Mouse (Mus musculus): ENCODE data around the gene Rpl27.
"Not testable (repeated sequence)": the region's sequence is repeated elsewhere in the genome, so short reads cannot be mapped to it uniquely, and the experiment has no call there.

Gene Rpl27

GRCm38 (mm10) chr11:101442127-101442693, at the start of gene Rpl27:
Gene Rpl27, plus strand, starts transcription at chr11:101442298.
- peak; percentile 90 for DNase-seq (ENCODE audit: low spot score)

DNA sequence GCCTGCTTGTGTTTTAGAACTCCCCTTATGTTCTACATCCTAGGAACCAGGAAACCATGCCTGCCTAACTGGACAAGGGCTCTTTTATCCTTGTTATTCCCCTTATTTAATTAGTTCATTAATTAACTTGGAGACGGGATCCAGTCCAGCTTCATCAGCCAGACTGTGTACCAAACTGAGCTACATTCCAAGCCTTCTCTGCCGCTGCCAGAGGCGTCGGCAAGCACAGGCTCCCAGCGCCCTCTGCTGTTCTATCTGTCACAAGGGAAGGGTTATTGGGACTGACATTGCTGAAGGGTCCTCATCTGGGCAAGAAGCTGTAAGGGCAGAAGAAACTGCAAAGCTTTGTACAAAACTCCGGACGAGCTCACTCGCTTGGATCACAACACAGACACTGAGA, 47.0 kb upstream of the Rpl27 start:
- peak; percentile 74 for DNase-seq (ENCODE audit: low spot score)

DNA sequence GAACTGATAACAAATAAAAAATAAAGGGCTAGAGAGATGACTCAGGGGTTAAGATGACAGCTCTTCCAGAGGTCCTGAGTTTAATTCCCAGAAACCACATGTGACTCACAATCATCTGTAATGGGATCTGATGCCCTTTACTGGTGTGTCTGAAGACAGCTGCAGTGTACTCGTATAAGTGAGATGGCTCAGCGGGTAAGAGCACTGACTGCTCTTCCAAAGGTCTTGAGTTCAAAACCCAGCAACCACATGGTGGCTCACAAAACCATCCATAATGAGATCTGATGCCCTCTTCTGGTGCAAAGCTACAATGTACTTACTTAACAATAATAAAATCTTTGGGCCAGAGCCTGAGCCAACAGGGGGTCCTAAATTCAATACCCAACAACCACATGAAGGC, 26.8 kb upstream of the Rpl27 start:
- no peak for DNase-seq (ENCODE audit: low spot score)

DNA sequence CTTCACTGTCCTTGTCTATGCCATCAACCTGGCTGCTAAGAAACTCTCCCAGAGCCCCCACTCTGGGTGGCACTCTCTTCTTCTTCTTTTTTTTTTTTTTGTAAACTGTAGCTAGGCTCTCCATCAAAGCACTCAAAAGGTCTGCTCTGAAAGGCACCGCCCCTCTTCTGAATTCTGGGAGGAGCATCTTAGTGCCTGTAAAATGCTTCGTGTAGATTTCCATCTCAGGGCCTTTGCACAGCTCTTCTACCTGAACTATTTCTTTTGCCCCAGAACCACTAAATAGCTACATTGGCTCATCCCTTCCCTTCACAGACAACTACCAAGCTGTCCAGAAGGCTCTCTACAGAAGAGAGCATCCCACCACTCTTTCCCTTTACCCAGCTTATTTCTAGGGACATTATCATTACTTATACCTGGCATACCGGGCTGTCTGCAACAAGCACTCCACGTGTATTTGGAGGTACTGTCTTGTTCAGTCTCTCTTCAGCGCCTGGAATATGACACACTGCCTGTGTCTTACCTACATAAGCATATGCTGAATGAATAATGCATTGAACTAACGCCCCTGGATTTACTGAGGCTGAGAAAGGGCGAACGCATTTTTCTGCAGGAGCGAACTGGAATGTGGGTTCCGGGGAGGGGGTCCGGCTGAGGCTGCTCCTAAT, 25.5 kb upstream of the Rpl27 start:
- DNase-seq (ENCODE audit: low spot score): no peak

- peak; percentile 88 for DNase-seq (ENCODE audit: low spot score)
These were observed 24.8 kb upstream of the Rpl27 start, which contains the start of gene Aarsd1 for GRCm38 (mm10) chr11:101417101-101417855. Gene Aarsd1, minus strand, starts transcription at chr11:101417615.

- no peak for DNase-seq (ENCODE audit: low spot score)
These were observed 23.1 kb upstream of the Rpl27 start for GRCm38 (mm10) chr11:101418991-101419390.

DNA sequence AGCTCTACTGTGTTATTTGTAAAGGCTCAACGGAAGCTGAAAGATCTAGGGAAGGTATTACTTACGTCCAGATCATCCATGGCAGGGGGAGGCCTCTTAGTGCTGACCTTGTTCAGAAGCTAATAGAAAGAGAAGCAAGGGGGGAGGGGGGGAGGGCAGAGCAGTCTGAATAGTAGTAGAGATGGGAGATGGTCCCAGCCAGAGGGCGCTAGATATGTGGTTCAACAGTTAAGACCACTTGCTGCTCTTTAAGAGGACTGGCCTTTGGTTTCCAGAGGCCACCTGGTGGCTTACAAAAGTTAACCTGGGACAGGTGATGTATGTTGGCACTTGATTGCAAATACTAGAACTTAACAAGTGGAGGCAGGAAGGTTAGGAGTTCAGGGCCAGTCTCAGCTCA, 22.5 kb upstream of the Rpl27 start:
- DNase-seq (ENCODE audit: low spot score): no peak

DNA sequence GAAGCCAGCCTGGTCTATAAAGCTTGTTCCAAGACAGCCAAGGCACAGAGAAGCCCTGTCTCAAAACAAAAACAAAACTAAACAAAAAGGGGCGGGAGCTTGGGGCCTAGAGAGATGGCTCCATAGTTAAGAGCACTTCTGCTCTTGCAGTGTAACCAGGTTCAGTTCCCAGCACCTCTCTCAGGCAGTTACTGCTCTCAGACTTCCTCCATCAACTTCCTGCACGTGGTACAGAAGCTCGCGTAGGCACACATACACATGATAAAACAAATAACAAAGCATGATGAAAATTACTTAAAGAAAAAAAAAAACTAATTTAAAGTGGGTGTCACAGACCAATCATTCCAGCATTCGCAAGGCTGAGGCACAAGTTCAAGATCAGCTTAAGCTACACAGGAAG, 21.9 kb upstream of the Rpl27 start:
- no peak for DNase-seq (ENCODE audit: low spot score)

DNA sequence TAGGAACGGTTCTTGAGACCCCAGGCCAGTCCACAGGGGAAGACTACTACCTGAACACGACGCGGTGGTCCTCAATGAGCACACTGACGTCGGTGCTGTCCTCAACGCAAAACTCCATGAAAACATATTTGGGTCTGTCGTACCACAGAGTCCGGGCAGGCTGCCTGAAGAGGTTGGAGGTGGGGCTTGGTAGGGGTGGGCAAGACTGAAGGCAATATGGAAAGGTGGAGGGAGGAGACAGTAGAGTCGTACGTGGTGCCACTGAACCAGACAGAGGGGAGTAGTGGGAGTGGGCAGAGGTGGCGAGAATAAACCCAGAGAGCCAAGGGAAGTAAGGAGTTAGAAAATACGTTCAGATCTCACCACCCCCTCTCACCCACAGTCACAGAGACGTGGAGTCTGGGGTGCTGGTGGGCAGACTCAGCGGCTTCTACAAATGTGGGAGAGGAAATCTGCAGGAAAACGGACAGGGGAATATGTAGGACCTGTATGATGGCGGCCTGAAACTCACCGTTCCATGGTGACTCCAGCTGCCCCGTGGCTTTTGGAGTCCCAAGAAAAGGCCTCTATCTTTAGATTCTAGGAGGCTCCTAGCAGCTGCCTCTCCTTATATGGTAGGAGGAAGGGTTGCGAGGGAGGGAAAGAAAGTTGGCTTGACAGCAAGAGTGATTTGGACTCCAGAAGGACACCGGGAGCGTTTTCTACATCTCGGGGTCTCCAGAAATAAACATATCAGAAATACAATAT, 17.8 kb upstream of the Rpl27 start, which contains the start of gene Gm27029:
Gene Gm27029 (minus strand): TSS at position 692 of the 747 bp plus-strand sequence.
- DNase-seq (ENCODE audit: low spot score): peak; percentile 17

DNA sequence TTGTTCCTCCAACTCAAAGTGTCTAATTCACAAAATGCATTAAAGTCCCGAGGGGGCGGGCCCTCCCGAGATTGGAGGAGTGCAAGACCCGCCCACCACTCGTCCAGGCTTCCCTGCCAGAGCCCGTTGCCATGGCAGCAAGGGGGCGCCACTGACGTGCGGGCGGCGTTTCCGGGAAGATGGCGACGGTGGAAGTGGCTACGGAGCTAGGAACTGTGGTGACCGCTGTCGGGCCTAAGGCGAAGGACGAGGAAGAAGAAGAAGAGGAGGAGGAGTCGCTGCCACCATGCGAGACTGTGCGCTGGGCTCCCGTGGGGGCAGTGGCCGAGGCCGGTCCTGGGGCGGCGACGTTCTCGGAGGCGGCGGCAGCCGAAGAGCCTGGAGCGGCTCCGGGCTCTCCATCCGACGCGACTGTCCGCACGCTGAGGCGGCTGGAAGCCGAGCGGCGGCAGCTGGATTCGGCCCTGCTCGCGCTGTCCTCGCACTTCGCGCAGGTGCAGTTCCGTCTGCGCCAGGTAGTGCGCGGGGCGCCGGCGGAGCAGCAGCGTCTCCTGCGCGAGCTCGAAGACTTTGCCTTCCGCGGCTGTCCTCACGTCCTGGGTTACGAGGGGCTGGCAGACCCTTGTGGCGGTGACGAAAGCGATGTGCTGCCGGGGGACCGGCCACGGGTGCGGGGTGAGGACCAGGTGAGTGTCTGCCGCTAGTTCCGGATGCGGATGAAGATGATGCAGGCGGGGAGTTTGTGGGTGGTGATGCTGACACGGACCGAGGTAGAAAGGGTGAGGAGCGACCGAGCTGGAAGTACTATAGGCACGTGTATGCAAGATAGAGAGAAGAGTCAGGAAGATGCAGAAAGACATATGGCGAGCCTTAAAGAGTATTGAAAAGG, 16.9 kb upstream of the Rpl27 start, which contains the start of the genes Rundc1 and Ptges3l:
Gene Rundc1 (plus strand): TSS at position 161 of the 889 bp plus-strand sequence.
Gene Ptges3l (minus strand): TSS at position 409 of the 889 bp plus-strand sequence.
- DNase-seq (ENCODE audit: low spot score): peak; percentile 100

DNA sequence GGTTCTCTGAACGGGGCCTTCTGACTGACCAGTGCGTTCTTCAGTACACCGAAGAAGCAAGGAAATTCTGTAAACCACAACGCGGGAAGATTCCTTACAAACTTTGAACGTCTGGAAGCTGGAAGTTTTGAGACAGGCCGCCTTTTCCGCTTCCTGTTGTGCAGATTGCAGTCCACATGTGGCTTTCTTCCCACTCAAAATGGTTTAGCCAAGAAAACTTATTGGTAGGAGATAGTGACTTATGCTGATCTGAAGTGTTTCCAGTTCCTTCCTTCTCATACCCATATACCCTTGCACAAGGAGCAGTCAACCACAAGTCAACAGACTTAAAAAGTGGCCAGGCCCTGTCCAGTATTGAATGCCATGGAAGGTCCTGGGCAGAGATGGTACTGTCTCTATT, 15.9 kb upstream of the Rpl27 start:
- DNase-seq (ENCODE audit: low spot score): no peak

DNA sequence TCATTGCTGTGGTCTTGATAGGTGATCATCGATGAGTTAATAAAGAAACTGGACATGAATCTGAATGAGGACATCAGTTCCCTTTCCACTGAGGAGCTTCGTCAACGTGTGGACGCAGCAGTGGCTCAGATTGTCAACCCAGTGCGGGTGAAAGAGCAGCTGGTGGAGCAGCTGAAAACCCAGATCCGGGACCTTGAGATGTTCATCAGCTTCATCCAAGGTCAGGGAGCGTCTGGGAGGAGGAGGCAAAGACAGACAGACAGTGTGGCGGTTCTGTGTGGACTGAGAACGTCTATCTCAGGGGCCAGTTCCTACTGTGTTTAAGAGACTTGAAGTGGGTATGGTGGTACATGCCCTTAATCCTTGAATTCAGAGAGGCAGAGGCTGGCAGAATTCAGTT, 10.8 kb upstream of the Rpl27 start:
- no peak for DNase-seq (ENCODE audit: low spot score)

DNA sequence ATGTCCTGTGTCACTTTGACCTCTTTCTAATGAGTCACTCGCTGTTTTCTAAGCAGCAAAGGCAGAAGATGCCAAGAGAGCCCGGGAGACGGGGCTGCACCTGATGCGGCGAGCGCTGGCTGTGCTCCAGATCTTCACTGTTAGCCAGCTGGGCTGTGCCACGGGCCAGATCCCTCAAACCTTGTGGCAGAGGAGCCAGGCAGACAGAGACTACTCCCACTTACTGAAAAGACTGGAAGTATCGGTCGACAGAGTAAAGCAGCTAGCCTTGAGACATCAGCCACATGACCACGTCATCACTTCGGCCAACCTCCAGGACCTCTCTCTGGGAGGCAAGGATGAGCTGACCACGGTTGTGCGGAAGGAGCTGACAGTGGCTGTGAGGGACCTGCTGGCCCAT, 8.7 kb upstream of the Rpl27 start:
- DNase-seq (ENCODE audit: low spot score): no peak

GRCm38 (mm10) chr11:101435831-101436230, 6.3 kb upstream of the Rpl27 start:
- DNase-seq (ENCODE audit: low spot score): no peak

DNA sequence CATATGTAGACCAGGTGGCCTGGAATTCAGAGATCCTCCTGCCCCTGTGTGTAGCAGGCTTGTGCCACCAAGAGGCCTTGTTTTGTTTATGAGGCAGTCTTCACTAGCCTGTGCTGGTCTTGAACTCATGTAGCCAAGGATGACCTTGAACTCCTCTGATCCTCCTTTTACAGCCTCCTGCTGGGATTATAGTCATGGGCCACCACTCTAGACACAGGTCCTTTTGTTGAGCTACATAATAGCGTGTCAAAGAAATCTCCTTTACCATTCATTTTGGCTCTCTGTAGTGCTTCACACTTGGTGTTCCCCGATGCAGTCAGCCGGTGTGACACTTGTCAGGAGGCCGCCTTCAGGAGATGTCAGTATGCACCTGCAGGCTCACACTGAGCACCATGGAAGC, 5.2 kb upstream of the Rpl27 start:
- DNase-seq (ENCODE audit: low spot score): no peak

DNA sequence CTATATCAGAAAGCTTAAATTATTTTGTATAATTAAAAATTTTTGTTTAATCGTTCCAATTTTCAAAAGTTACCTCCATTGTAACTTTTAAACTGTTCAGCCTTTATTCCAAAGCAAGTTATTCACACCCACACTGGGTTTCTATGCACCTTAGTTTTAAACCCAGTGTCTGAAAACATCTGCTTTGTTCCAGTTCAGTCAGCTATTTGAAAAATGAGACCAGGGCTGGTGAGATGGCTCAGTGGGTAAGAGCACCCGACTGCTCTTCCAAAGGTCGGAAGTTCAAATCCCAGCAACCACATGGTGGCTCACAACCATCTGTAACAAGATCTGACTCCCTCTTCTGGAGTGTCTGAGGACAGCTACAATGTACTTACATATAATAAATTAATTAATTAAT, 4.1 kb upstream of the Rpl27 start:
- not testable (repeated sequence) for DNase-seq (ENCODE audit: low spot score)

DNA sequence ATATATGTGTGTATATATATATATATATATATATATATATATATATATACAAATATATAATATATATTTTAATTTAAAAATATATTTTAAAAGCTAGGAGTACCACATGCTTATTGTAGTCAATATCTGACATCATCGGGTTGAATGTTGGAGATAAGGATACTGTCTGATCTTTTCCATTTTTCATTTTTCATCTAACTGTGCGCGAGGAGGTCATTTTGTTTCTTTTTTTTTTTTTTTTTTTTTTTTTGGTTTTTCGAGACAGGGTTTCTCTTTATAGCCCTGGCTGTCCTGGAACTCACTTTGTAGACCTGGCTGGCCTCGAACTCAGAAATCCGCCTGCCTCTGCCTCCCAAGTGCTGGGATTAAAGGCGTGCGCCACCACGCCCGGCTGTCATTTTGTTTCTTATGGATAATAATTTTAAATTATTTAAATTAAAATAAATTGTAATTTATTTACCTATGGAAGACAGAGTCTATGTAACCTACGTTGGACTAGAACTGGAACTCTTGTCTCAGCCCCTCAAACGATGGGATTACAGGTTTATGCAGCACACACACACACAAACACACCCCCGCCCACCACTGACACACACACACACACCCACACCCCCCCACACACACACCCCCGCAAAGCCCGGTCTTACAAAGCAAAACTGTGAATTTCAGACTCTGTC, 510 bp upstream of the Rpl27 start:
- DNase-seq (ENCODE audit: low spot score): not testable (repeated sequence)

DNA sequence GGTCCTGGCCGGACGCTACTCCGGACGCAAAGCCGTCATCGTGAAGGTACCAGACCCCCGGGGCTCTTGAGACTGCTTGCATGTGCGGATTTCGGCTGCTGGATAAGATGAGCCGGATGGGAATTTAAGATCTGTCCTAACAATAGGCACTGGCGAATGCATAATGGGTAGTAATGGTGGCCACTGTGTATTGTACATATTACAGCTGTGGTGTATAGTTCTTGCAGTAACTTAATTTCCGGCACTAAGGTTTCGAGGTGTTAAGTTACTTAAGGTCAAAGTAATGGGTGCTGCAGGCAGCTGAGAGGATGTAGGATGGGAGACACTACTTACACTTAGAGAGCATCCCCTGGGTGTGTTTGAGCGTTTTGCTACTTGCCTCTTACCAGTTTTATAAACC, 662 bp downstream of the Rpl27 start:
- no peak for DNase-seq (ENCODE audit: low spot score)

DNA sequence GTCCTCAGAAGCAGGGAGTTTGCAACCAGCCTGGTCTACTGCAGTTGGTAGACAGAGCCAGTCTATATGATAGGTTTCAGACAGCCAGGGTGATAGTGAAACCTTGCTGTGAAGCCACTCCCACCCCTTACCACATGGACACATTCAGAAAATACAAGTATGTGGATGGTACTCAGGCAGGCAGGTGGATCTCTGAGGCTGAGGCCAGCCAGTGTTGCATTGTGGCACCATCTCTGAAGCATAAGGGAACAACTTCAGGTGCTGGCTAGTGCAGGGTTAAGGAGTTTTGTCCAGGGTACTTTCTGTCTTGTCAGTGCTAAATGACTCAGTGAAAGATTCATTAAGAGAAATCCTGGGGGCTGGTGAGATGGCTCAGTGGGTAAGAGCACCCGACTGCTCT, 4.2 kb downstream of the Rpl27 start:
- DNase-seq (ENCODE audit: low spot score): no peak

- not testable (repeated sequence) for DNase-seq (ENCODE audit: low spot score)
These were observed 4.8 kb downstream of the Rpl27 start for GRCm38 (mm10) chr11:101446860-101447259.

DNA sequence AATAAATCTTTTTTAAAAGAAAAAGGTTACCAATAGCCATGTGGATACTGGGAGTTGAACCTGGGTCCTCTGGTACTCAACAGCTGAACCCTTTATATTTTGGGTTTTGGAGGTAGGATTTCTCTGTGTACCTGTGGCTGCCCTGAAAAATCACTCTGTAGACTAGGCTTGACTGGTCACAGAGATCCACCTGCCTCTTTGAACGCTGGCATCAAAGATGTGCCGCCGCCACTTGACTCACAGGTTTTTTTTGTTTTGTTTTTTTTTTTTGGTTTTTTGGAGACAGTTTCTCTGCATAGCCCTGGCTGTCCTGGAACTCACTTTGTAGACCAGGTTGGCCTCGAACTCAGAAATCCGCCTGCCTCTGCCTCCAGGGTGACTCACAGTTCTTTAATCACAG, 5.7 kb downstream of the Rpl27 start:
- no peak for DNase-seq (ENCODE audit: low spot score)

All from ovary, postnatal 14 days (tissue).